Mouse (Mus musculus) bone marrow, adult 2 months (tissue): ENCODE results near the gene Phc2.

ENCODE experiments used
- CTCF ChIP-seq: fragments of 200-500 bp; IDR thresholded peaks from 2 replicates; pipeline ENCODE4 v1.5.1; 2011; ENCODE audit warnings: low read length, control low read depth; ENCODE audit not compliant: control insufficient read depth, insufficient read depth
- POLR2A ChIP-seq: fragments of 200-500 bp; IDR thresholded peaks from 2 replicates; pipeline ENCODE4 v1.6.1; 2011; ENCODE audit warnings: low read depth, mild to moderate bottlenecking, control low read depth, low read length, borderline replicate concordance; ENCODE audit not compliant: control insufficient read depth

GRCm38 (mm10) chr4:128709061-128709780, 54.7 kb downstream of the Phc2 start:
- no peak for TF ChIP-seq POLR2A
- TF ChIP-seq CTCF = no peak
